Mouse (Mus musculus) T-cell, adult 2 months (primary cell): Measurements from ENCODE around the gene Cachd1.

Experiments used
- DNase-seq: peaks from one replicate; pipeline ENCODE4 v3.0.0; 2022; ENCODE audit warnings: low spot score

Gene Cachd1

DNA sequence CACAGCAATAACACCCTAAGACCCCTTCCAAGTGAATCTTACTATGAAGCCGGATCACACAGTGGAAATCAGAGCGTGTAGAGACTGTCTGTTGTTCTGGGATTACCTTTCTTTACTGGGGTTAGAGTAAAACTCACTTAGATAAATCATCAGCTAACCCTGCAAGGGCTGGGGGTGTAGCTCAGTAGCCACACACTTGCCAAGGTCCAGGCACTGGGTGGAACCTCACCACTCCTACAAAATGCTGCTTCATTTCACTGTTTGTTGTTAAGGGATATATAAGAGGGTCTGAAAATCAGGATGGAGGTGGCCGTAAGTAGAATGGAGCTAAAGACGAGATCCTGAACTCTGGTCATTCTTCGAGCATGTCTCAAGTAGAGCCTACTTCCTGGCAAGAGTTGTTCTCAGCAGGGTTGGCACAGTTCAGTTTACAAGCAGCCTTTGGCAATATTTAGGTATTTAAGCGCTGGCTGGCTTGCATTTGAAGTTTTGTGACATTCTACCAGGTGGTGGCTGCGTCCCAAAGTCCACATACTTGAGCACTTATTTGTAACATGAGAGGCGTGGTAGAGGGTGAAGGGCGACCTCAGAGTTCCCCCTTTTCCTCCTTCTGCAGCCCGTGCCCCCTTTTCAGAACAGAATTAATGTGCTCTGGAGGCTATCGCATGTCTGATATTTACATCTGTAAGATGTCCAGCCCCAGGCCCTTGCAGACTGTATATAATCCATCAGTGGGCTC is 146.5 kb downstream of the Cachd1 start:
- no peak for DNase-seq

- no peak for DNase-seq
Observed at GRCm38 (mm10) chr4:100923598-100923997, 147.1 kb downstream of the Cachd1 start.

- no peak for DNase-seq
Observed at GRCm38 (mm10) chr4:100924276-100924675, 147.8 kb downstream of the Cachd1 start.

DNA sequence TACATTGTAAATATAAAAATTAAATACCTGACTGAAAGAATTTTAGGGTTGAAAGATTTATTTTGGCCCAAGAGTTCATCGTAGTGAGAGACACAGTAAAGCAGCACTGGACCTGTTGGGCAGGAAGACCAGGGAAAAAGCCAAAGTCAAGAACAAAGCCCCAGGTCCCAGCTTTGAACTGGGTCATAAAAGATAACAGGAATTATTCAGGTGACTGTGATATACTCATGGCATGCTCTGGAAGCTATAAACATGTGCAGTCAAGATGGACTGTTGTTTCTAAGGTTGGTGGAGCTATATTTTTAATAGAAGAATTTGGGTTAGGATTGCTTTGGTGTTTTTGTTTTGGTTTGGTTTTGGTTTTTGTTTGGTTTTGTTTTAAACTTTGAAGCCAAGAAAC is 148.7 kb downstream of the Cachd1 start:
- DNase-seq, result no peak

GRCm38 (mm10) chr4:100926608-100927007 is 150.1 kb downstream of the Cachd1 start:
- DNase-seq, result no peak

DNA sequence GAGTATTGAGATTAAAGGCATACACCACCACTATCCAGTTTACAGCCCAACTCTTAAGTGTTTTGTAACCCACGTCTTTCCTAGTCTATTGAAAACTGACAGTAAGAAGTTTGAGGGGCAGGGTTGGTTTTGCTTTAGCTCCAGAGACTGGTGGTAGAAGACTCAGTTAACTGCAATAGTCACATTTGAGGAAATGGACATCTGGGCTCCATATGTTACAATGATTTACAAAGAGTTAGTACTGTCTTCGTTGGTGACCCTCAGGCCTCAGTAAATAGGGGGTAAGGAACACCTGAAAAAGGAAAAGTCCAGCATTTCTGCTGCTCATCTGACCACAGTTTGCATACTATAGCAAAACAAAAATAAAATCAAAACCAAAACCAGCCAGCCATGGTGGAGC is 150.6 kb downstream of the Cachd1 start:
- DNase-seq, result no peak

GRCm38 (mm10) chr4:100943689-100944088 is 167.2 kb downstream of the Cachd1 start:
- no peak for DNase-seq

DNA sequence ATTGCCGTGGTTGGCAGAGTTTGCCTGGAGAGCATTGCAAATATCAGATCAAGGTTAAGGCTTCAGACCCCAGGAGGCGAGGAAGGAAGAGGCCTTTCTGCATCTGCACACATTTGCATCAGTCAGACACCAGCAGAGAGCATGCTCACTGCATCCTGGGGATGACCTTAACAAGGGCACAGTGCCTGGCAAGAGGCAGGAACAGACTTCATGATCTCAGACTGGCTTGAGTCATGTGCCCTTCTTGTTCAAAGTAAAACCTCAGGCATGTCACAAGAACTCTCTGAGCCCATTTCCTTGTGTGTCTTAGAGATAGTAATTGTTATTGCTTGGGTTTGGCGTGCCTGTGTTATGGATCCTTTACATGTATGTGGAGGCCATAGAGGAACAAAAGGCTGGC is 167.8 kb downstream of the Cachd1 start:
- DNase-seq, result no peak

GRCm38 (mm10) chr4:100945171-100945899 is 168.9 kb downstream of the Cachd1 start:
- no peak for DNase-seq

DNA sequence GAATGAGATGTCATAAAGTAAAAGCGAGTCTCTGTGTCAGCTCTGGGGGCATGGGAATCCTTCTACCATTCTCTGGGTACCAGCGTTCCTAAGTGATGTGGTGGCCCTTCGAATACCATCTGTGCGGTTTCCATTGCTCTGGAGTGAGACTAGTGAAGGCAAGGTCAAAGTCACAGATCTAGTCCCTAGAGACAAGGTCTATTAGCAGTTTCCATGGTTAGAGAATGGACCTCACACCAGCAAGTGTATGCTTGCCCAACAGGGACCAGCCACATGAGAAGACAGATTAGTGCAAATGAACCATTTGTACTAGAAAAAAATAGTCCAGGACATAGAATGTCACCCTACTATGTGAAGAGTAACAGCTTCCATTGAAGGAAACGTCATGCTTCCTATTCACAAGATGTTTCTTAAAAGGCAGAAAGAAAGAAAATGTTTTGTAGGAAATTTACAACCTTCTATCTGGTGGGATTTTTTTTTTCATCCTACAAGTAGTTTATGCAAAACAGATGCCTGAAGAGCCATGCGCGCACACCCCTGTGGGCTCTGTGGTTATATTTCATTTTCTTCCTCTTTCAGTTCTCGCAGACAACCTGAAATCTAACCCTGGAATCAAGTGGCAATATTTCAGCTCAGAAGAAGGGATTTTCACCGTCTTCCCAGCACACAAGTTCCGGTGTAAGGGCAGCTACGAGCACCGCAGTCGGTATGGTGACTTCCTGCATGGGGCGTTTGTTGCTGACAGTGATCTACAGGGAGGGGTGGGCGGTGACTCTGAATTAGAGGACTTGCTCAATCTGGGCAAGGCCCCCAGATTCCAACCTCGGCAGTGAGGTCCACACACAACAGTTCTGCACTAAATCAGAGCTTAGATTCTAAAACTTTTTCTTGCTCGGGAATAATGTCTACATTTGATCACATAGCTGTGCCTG is 172.3 kb downstream of the Cachd1 start:
- no peak for DNase-seq

GRCm38 (mm10) chr4:100950316-100950715 is 173.8 kb downstream of the Cachd1 start:
- DNase-seq, result no peak

GRCm38 (mm10) chr4:100951876-100952275 is 175.4 kb downstream of the Cachd1 start:
- no peak for DNase-seq

DNA sequence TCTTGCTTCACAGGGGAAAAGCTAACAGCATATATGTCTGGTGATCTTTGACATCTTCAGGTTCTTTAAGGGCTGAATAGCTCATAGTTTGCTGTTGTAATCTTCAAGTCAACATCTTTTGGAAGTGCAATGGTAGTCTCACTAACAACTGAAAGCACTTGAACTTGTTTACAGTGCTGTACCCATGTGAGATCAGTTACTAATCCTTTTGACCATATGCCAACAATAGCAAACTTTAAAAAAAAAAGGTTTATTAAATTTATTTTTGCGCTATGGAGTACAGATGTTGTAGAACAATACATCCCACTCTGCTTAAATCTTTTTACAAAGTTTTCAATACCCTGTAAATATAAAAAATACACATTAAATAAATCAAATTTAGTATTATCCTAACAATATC is 186.9 kb downstream of the Cachd1 start:
- no peak for DNase-seq

GRCm38 (mm10) chr4:100963796-100964195 is 187.3 kb downstream of the Cachd1 start:
- DNase-seq, result no peak

GRCm38 (mm10) chr4:100967703-100968392 is 191.4 kb downstream of the Cachd1 start:
- no peak for DNase-seq

GRCm38 (mm10) chr4:100973641-100974454 is 197.4 kb downstream of the Cachd1 start:
- DNase-seq, result no peak

DNA sequence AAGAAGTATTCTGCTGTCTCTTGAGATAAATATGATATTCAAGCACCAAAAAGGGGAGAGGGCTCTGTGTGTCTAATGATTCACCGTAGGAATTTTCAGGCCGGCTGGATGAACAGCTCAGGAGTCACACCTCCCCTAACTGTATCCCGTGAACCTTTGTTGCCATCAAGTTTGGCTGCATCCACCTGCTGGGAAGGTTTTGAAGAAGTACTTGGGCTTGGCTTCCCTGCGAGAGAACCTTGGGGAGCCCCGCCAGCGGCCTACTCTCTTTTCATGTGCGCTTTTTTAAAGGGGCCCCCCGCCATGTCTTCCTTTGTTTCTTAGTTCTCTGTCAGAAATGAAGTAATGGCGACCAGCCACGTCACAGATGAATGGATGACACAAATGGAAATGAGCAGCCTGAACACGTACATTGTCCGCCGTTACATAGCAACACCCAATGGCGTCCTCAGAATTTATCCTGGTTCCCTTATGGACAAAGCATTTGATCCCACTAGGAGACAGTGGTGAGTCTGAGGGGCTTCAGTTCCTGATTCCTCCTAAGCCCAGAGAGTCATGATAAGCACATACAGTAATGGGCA is 198.1 kb downstream of the Cachd1 start:
- DNase-seq, result no peak

DNA sequence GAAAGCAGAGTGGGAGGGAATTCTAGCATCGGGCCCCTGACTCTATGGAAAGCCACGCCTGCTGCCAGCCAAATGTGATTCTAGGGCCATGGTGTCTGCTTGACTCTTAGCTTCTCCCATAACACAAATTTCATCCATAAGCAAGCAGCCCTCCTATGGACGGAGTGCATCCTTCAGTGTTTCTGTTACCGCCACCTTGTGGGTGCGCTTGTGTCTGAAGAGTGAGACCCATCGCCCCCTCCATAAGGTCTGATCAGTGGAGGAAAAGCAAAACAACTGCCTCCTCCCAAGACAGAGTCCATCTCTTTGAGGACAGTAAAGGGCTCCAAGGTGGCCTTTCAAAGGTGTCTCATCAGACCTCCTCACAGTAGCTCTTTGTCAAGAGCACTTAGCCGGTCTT is 201.0 kb downstream of the Cachd1 start:
- DNase-seq, result no peak

GRCm38 (mm10) chr4:100987187-100987586 is 210.7 kb downstream of the Cachd1 start:
- DNase-seq, result no peak

DNA sequence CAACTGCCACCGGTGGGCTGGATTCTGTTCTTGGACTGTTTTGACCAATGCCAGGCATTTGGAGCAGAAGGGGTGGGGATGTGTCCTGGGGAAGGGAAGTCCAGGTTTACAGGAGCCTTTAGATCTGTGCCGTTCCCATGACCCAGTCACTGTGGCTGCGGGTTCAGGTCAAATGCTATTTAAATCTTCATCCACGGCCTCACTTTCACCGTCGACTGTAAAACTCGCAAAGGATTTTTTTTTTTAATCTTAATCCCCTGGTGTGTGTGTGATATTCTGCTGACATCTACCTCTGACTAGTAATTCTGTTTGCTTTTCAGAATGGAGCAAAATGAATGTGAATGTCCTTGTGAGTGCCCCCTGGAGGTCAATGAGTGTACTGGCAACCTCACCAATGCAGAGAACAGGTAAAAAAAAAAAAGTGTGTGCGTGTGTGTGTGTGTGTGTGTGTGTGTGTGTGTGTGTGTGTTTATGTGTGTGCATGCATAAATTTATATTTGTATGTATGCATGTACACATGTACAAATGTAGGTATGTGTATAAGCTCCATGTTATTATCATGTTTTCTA is 211.8 kb downstream of the Cachd1 start:
- no peak for DNase-seq
